Mouse (Mus musculus): ENCODE data around the gene Pip5k1b. TPM values are rescaled to one million over a fixed set of nuclear protein-coding genes. Genes with fewer than 3 reads are reported as not detected.

Gene Pip5k1b
- total RNA-seq, 2 experiments from 2014 or later = 28.9 to 29.9 TPM

DNA sequence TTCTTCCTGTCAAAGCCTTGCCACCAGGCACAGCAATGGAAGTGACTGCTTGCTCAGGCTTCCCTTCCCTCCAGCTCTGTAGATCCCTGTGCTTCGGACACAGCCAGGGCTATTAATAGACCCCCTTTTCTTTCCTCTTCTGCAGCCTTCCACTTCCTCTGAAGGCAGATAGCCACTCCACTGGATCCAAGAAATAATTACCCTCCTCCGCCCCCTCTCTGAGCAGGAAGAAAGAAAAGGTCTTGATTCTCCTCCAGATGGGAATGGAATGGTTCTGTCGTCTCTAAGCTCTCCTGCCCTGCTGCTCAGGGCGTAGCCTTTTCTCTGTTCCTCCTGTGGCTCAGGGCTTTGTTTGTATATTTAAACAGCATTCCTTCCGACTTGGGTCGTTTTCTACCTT, 303.8 kb downstream of the Pip5k1b start:
- no peak for TF ChIP-seq CTCF (IDR thresholded peaks at IDR 0.05)
- H3K27ac ChIP-seq = no peak overlapping the region
- intact Hi-C loops (cut with DNase I) = no loop called here
- H3K4me3 ChIP-seq = no peak overlapping the region
- no peak for DNase-seq (ENCODE audit: extremely low spot score in 1 of 2, low spot score in 2 of 2)

Other genes starting within 250 kb of the Pip5k1b start
- gene Fam122a, start 78.5 kb downstream of the Pip5k1b start, total RNA-seq (2021) = 10 to 100 TPM; 26.8 to 32.2 TPM
- under 1 TPM; 0.23 to 0.72 TPM for gene Tmem252, start 118.1 kb upstream of the Pip5k1b start, total RNA-seq (2021)